Mouse (Mus musculus) lung, postnatal 0 days (tissue): Measurements from ENCODE around the gene Mthfd1l.

Source experiments
- CTCF ChIP-seq: IDR thresholded peaks from 2 replicates; pipeline ENCODE4 v1.5.1; 2016; ENCODE audit warnings: antibody characterized with exemption, mild to moderate bottlenecking
- EP300 ChIP-seq: IDR thresholded peaks from 2 replicates; pipeline ENCODE4 v1.6.1; 2016; ENCODE audit warnings: antibody characterized with exemption, mild to moderate bottlenecking, control low read depth

- TF ChIP-seq CTCF, result no peak
- no peak for TF ChIP-seq EP300
Observed at GRCm38 (mm10) chr10:4143381-4143780, 170.5 kb downstream of the Mthfd1l start.
